Mouse (Mus musculus): Measurements from ENCODE around the gene Hnrnpm. TPM values are rescaled to one million over a fixed set of nuclear protein-coding genes. Genes with fewer than 3 reads are reported as not detected.

The Hnrnpm gene
- polyA plus RNA-seq, 2 experiments = 136 to 143 TPM

DNA sequence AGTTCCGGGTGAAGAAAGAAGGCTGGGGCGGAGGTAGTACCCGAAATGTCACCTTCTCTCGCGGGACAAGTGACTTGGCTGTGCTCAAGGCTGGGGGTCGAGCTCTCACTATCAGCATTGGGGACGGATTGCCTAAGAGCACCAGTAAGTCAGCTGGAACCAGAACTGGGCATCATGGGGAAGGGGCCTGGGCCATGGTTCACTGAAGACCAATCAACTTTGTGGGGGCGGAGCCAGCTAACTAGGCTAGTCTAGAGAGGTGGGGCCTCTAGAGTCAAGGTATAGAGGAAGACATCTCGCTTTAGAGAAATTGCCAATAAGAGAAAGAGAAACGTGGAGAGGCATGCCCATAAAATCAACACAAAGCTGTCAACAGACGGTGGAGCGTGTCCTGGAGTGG, 84.7 kb downstream of the Hnrnpm start:
- no peak overlapping the region for H3K4me2 ChIP-seq (ENCODE audit: low read depth)
- no peaks in the 10 kb centered on the region for H3K27me3 ChIP-seq (ENCODE audit: control insufficient read depth, insufficient read depth, low read length)
- H3K9ac ChIP-seq (replicated peaks) = no peak overlapping the region
- ATAC-seq (ENCODE audit: insufficient read depth) (no peak), DNase-seq (ENCODE audit: low read depth in 3 of 3, low spot score in 3 of 3) (no peak)
- H3K27ac ChIP-seq = no peak overlapping the region
- peaks cover 0 to 5% of the 10 kb centered on the region in 2 experiments; a peak in 2 of 4 replicates for H3K4me1 ChIP-seq (replicated peaks; ENCODE audit: control insufficient read depth in 2 of 2, insufficient read depth in 2 of 2, low read length in 1 of 2)
- no peak overlapping the region for H3K4me3 ChIP-seq (ENCODE audit: insufficient read depth in 1 of 2, low read depth in 2 of 2, low read length in 2 of 2)
- no peaks in the 10 kb centered on the region; the same call in 1 of the 2 replicates for H3K9me3 ChIP-seq (ENCODE audit: control insufficient read depth, low read length)
- TF ChIP-seq EP300 (IDR thresholded peaks at IDR 0.05; ENCODE audit: low read depth) (no peak), CTCF (IDR thresholded peaks at IDR 0.05; ENCODE audit: low read depth) (no peak)
- no peaks in the 10 kb centered on the region for H3K36me3 ChIP-seq (replicated peaks; ENCODE audit: control insufficient read depth, insufficient read depth, low read depth)
- WGBS (ENCODE audit: insufficient replicate concordance) = 74% methylated on average over 12 of the region's 12 CpGs

- Histone ChIP-seq H3K4me1 (replicated peaks; ENCODE audit: control insufficient read depth in 2 of 2, insufficient read depth in 2 of 2, low read length in 1 of 2) (no peaks in the 10 kb centered on the region), H3K27me3 (ENCODE audit: control insufficient read depth, insufficient read depth, low read length) (no peaks in the 10 kb centered on the region), H3K9ac (replicated peaks) (no peak overlapping the region), H3K27ac (no peak overlapping the region), H3K4me2 (ENCODE audit: low read depth) (no peak overlapping the region), H3K4me3 (ENCODE audit: insufficient read depth in 1 of 2, low read depth in 2 of 2, low read length in 2 of 2) (no peak overlapping the region), H3K36me3 (replicated peaks; ENCODE audit: control insufficient read depth, insufficient read depth, low read depth) (no peaks in the 10 kb centered on the region), H3K9me3 (ENCODE audit: control insufficient read depth, low read length) (no peaks in the 10 kb centered on the region; the same call in 1 of the 2 replicates)
- ATAC-seq (ENCODE audit: insufficient read depth) (no peak), DNase-seq (ENCODE audit: low read depth in 3 of 3, low spot score in 3 of 3) (no peak)
- no peak for TF ChIP-seq CTCF (IDR thresholded peaks at IDR 0.05; ENCODE audit: low read depth)
- no peak for TF ChIP-seq EP300 (IDR thresholded peaks at IDR 0.05; ENCODE audit: low read depth)
- 51% methylated on average over 3 of the region's 3 CpGs for WGBS (ENCODE audit: insufficient replicate concordance)
These were observed 85.8 kb downstream of the Hnrnpm start for GRCm38 (mm10) chr17:33600831-33601230.

DNA sequence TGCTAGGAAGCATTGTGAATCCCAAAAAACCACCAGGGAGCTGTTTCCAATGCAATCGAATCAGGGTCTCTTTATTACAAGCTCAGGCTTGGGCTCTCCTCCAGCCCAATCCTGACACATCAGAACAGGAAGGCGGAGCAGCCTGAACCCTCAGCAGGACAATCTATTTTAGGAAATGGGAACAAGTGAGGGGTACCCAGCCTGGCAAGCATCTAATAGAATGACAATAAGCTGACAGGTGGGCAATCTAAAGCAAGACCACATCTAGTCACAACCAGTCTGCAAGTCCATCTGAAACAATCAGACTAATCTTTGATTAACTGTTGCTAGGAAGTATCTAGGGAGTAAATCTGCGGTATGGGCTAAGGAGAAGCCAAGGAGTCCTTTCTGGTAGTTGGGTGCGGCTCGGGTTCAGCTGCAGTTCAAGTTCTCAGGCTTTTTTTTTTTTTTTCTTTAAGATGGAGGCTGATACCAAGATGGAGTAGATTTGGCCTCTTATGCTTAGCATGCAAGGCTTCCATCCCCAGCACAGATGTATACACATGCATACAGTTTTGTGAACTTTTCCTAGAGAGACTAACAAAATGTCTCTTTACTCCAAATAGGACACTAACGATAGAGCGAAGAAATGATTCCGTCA, 86.7 kb downstream of the Hnrnpm start:
- 72% methylated on average over 8 of the region's 8 CpGs for WGBS (ENCODE audit: insufficient replicate concordance)
- Histone ChIP-seq H3K27ac (no peak overlapping the region), H3K36me3 (replicated peaks; ENCODE audit: control insufficient read depth, insufficient read depth, low read depth) (no peaks in the 10 kb centered on the region), H3K9ac (replicated peaks) (no peak overlapping the region), H3K27me3 (ENCODE audit: control insufficient read depth, insufficient read depth, low read length) (no peaks in the 10 kb centered on the region), H3K4me1 (replicated peaks; ENCODE audit: control insufficient read depth in 2 of 2, insufficient read depth in 2 of 2, low read length in 1 of 2) (no peaks in the 10 kb centered on the region), H3K9me3 (ENCODE audit: control insufficient read depth, low read length) (no peaks in the 10 kb centered on the region; the same call in 1 of the 2 replicates), H3K4me3 (ENCODE audit: insufficient read depth in 1 of 2, low read depth in 2 of 2, low read length in 2 of 2) (no peak overlapping the region), H3K4me2 (ENCODE audit: low read depth) (no peak overlapping the region)
- DNase-seq (ENCODE audit: low read depth in 3 of 3, low spot score in 3 of 3) (no peak), ATAC-seq (ENCODE audit: insufficient read depth) (no peak)
- TF ChIP-seq CTCF (IDR thresholded peaks at IDR 0.05; ENCODE audit: low read depth) (no peak), EP300 (IDR thresholded peaks at IDR 0.05; ENCODE audit: low read depth) (no peak)

- Histone ChIP-seq H3K9ac (replicated peaks) (no peak overlapping the region), H3K4me1 (replicated peaks; ENCODE audit: control insufficient read depth in 2 of 2, insufficient read depth in 2 of 2, low read length in 1 of 2) (no peaks in the 10 kb centered on the region), H3K27me3 (ENCODE audit: control insufficient read depth, insufficient read depth, low read length) (no peaks in the 10 kb centered on the region), H3K36me3 (replicated peaks; ENCODE audit: control insufficient read depth, insufficient read depth, low read depth) (no peaks in the 10 kb centered on the region), H3K9me3 (ENCODE audit: control insufficient read depth, low read length) (no peaks in the 10 kb centered on the region; the same call in 1 of the 2 replicates), H3K4me3 (ENCODE audit: insufficient read depth in 1 of 2, low read depth in 2 of 2, low read length in 2 of 2) (no peak overlapping the region), H3K27ac (no peak overlapping the region), H3K4me2 (ENCODE audit: low read depth) (no peak overlapping the region)
- ATAC-seq (ENCODE audit: insufficient read depth) = no peak
- no peak for DNase-seq (ENCODE audit: low read depth in 3 of 3, low spot score in 3 of 3)
- WGBS (ENCODE audit: insufficient replicate concordance) = 72% methylated on average over 5 of the region's 5 CpGs
- TF ChIP-seq EP300 (IDR thresholded peaks at IDR 0.05; ENCODE audit: low read depth) (no peak), CTCF (IDR thresholded peaks at IDR 0.05; ENCODE audit: low read depth) (no peak)
These were observed 88.2 kb downstream of the Hnrnpm start for GRCm38 (mm10) chr17:33598506-33598905.

DNA sequence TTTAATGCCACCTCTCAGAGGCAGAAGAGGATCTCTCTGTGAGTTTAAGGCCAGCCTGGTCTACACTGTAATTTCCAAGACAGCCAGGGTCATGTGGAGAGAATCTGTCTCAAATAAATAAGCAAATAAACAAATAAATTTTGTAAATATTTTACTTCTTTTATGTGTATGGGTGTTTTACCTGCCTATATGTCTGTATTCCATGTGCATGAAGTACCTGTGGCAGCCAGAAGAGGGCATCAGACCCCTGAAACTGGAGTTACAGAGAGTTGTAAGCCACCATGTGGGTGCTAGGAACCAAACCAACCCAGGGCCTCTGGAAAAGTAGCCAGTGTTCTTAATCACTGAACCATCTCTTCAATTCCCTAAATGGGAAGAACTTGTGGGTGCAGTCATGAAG, 89.4 kb downstream of the Hnrnpm start:
- ATAC-seq (ENCODE audit: insufficient read depth) = no peak
- H3K4me1 ChIP-seq (replicated peaks; ENCODE audit: control insufficient read depth in 2 of 2, insufficient read depth in 2 of 2, low read length in 1 of 2) = no peaks in the 10 kb centered on the region
- no peak overlapping the region for H3K27ac ChIP-seq
- H3K4me2 ChIP-seq (ENCODE audit: low read depth) = no peak overlapping the region
- no peaks in the 10 kb centered on the region for H3K36me3 ChIP-seq (replicated peaks; ENCODE audit: control insufficient read depth, insufficient read depth, low read depth)
- DNase-seq (ENCODE audit: low read depth in 3 of 3, low spot score in 3 of 3) = no peak
- TF ChIP-seq EP300 (IDR thresholded peaks at IDR 0.05; ENCODE audit: low read depth) = no peak
- peak; percentile 35; the same call in 1 of the 2 replicates for TF ChIP-seq CTCF (IDR thresholded peaks at IDR 0.05; ENCODE audit: low read depth)
- no peak overlapping the region for H3K9ac ChIP-seq (replicated peaks)
- no peaks in the 10 kb centered on the region; the same call in 1 of the 2 replicates for H3K9me3 ChIP-seq (ENCODE audit: control insufficient read depth, low read length)
- H3K4me3 ChIP-seq (ENCODE audit: insufficient read depth in 1 of 2, low read depth in 2 of 2, low read length in 2 of 2) = no peak overlapping the region
- no peaks in the 10 kb centered on the region for H3K27me3 ChIP-seq (ENCODE audit: control insufficient read depth, insufficient read depth, low read length)

Other genes with a start within 250 kb of the Hnrnpm start
- gene Adamts10, start 162.7 kb downstream of the Hnrnpm start, polyA plus RNA-seq (2012; rRNA removed) = 7.3 and 8.6 TPM in 2 replicates
- gene Adamts10, start 162.7 kb downstream of the Hnrnpm start, polyA plus RNA-seq (2014; fragmentation: Nextera tagmentation; extraction: Ambion mirVana) = 3.6 and 4.3 TPM in 2 replicates
- gene Myo1f, start 131.2 kb downstream of the Hnrnpm start, polyA plus RNA-seq (2012; rRNA removed) = 3.2 and 4.5 TPM in 2 replicates
- gene Myo1f, start 131.2 kb downstream of the Hnrnpm start, polyA plus RNA-seq (2014; fragmentation: Nextera tagmentation; extraction: Ambion mirVana) = 4.7 and 5.9 TPM in 2 replicates
- 22.7 and 28.9 TPM in 2 replicates for gene Zfp414, start 57.8 kb downstream of the Hnrnpm start, polyA plus RNA-seq (2012; rRNA removed)
- 24.6 and 26.5 TPM in 2 replicates for gene Zfp414, start 57.8 kb downstream of the Hnrnpm start, polyA plus RNA-seq (2014; fragmentation: Nextera tagmentation; extraction: Ambion mirVana)
- 1.1 and 1.6 TPM in 2 replicates for gene Pram1, start 48.8 kb downstream of the Hnrnpm start, polyA plus RNA-seq (2012; rRNA removed)
- 1.6 and 2.8 TPM in 2 replicates for gene Pram1, start 48.8 kb downstream of the Hnrnpm start, polyA plus RNA-seq (2014; fragmentation: Nextera tagmentation; extraction: Ambion mirVana)
- 162 and 167 TPM in 2 replicates for gene March2, start 31.8 kb upstream of the Hnrnpm start, polyA plus RNA-seq (2012; rRNA removed)
- 235 and 236 TPM in 2 replicates for gene March2, start 31.8 kb upstream of the Hnrnpm start, polyA plus RNA-seq (2014; fragmentation: Nextera tagmentation; extraction: Ambion mirVana)
- gene Rab11b, start 73.7 kb upstream of the Hnrnpm start, polyA plus RNA-seq (2012; rRNA removed) = 91.1 and 101 TPM in 2 replicates
- gene Rab11b, start 73.7 kb upstream of the Hnrnpm start, polyA plus RNA-seq (2014; fragmentation: Nextera tagmentation; extraction: Ambion mirVana) = 62.6 and 74.3 TPM in 2 replicates
- gene Angptl4, start 95.0 kb upstream of the Hnrnpm start, polyA plus RNA-seq (2012; rRNA removed) = 6.1 and 6.3 TPM in 2 replicates
- 12.8 and 15.2 TPM in 2 replicates for gene Angptl4, start 95.0 kb upstream of the Hnrnpm start, polyA plus RNA-seq (2014; fragmentation: Nextera tagmentation; extraction: Ambion mirVana)
- gene Kank3, start 123.7 kb upstream of the Hnrnpm start, polyA plus RNA-seq (2012; rRNA removed) = 7.1 and 7.6 TPM in 2 replicates
- 7.3 and 7.7 TPM in 2 replicates for gene Kank3, start 123.7 kb upstream of the Hnrnpm start, polyA plus RNA-seq (2014; fragmentation: Nextera tagmentation; extraction: Ambion mirVana)
- 593 and 901 TPM in 2 replicates for gene Rps28, start 137.7 kb upstream of the Hnrnpm start, polyA plus RNA-seq (2012; rRNA removed)
- gene Rps28, start 137.7 kb upstream of the Hnrnpm start, polyA plus RNA-seq (2014; fragmentation: Nextera tagmentation; extraction: Ambion mirVana) = 693 and 702 TPM in 2 replicates
- 146 and 149 TPM in 2 replicates for gene Ndufa7, start 137.7 kb upstream of the Hnrnpm start, polyA plus RNA-seq (2012; rRNA removed)
- gene Ndufa7, start 137.7 kb upstream of the Hnrnpm start, polyA plus RNA-seq (2014; fragmentation: Nextera tagmentation; extraction: Ambion mirVana) = 271 and 282 TPM in 2 replicates
- 5.2 and 6.7 TPM in 2 replicates for gene Cd320, start 156.2 kb upstream of the Hnrnpm start, polyA plus RNA-seq (2012; rRNA removed)
- 16.1 and 16.9 TPM in 2 replicates for gene Cd320, start 156.2 kb upstream of the Hnrnpm start, polyA plus RNA-seq (2014; fragmentation: Nextera tagmentation; extraction: Ambion mirVana)
- not detected in 2 replicates for gene Gm7029, start 187.0 kb upstream of the Hnrnpm start, polyA plus RNA-seq (2012; rRNA removed)
- not detected in 2 replicates for gene Gm7029, start 187.0 kb upstream of the Hnrnpm start, polyA plus RNA-seq (2014; fragmentation: Nextera tagmentation; extraction: Ambion mirVana)
- gene Kifc1, start 203.8 kb upstream of the Hnrnpm start, polyA plus RNA-seq (2012; rRNA removed) = 37.2 and 40.8 TPM in 2 replicates
- gene Kifc1, start 203.8 kb upstream of the Hnrnpm start, polyA plus RNA-seq (2014; fragmentation: Nextera tagmentation; extraction: Ambion mirVana) = 7.2 and 7.9 TPM in 2 replicates
- 0.36 and 0.44 TPM in 2 replicates for gene Platr17, start 218.3 kb upstream of the Hnrnpm start, polyA plus RNA-seq (2012; rRNA removed)
- 0.20 and 0.29 TPM in 2 replicates for gene Platr17, start 218.3 kb upstream of the Hnrnpm start, polyA plus RNA-seq (2014; fragmentation: Nextera tagmentation; extraction: Ambion mirVana)
- 11.1 and 14.7 TPM in 2 replicates for gene Daxx, start 222.6 kb upstream of the Hnrnpm start, polyA plus RNA-seq (2012; rRNA removed)
- gene Daxx, start 222.6 kb upstream of the Hnrnpm start, polyA plus RNA-seq (2014; fragmentation: Nextera tagmentation; extraction: Ambion mirVana) = 14.8 and 15.3 TPM in 2 replicates
- 10.4 and 10.6 TPM in 2 replicates for gene Tapbp, start 229.0 kb upstream of the Hnrnpm start, polyA plus RNA-seq (2012; rRNA removed)
- 24.0 and 28.7 TPM in 2 replicates for gene Tapbp, start 229.0 kb upstream of the Hnrnpm start, polyA plus RNA-seq (2014; fragmentation: Nextera tagmentation; extraction: Ambion mirVana)
- 10.6 and 12.1 TPM in 2 replicates for gene Zbtb22, start 229.0 kb upstream of the Hnrnpm start, polyA plus RNA-seq (2012; rRNA removed)
- 4.7 and 4.8 TPM in 2 replicates for gene Zbtb22, start 229.0 kb upstream of the Hnrnpm start, polyA plus RNA-seq (2014; fragmentation: Nextera tagmentation; extraction: Ambion mirVana)
- gene Rgl2, start 242.7 kb upstream of the Hnrnpm start, polyA plus RNA-seq (2012; rRNA removed) = 17.0 and 19.6 TPM in 2 replicates
- gene Rgl2, start 242.7 kb upstream of the Hnrnpm start, polyA plus RNA-seq (2014; fragmentation: Nextera tagmentation; extraction: Ambion mirVana) = 4.9 and 5.9 TPM in 2 replicates

All from liver, embryonic 14.5 days (tissue).